Mouse (Mus musculus): ENCODE results near the gene Pars2. TPM values are rescaled to one million over a fixed set of nuclear protein-coding genes. Genes with fewer than 3 reads are reported as not detected.

The Pars2 gene
- total RNA-seq, 2 experiments from 2014 or later: 1.7 to 1.8 TPM

DNA sequence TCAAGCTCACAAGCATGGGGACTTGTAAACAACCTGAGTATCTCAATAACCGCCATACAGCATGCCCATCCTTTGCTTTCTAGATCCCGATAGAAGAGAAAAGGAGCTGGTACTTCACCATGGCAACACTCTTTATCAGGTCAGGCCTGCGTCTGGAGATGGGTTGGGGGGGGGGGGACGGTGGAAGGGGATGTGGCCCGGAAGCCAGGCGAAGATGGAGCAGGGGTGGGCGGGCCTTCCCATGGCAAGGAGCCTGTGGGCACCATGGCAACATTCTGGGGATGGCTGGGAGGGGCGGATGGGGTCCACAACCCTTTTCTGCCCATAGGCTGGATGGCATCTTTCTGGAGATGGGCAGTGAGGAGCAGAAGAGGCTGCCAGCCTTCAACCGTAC lies 16.8 kb upstream of the Pars2 start:
- DNase-seq: no peak

DNA sequence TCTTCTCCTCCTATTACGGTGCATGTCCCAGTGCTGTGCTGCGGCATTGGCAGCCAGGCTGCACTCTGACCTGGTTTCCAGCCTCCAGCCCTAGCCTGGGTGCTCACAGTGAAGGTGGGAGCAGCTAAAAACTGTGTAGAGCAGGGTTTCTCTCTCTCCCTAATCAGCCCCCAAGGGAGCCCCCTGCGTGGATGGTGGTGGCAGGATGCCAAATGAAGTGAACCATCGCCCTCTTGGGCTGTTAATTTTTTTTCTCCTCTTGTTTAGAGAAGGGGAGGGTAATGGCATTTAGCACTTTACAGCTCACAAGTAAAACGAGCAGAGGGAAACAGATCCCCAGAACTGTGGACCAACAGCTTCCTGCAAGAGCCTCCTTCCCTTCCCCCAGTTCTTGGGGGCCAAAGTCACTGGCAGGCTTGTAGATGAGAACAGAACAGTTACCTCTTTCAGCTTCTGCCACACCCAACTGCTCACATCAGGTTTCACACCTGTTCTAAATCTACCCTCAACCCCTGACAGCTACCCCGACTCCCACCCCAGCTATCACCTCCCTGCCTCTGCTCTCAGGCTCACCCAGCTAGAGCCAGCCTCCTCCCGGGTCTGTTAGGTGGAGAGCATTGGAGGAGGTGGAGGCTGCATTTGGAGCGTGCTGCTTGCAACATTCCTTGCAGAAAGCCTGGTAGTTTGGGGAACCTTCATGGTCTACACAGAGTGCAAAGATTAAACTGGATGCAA lies 7.2 kb upstream of the Pars2 start:
- DNase-seq: no peak

DNA sequence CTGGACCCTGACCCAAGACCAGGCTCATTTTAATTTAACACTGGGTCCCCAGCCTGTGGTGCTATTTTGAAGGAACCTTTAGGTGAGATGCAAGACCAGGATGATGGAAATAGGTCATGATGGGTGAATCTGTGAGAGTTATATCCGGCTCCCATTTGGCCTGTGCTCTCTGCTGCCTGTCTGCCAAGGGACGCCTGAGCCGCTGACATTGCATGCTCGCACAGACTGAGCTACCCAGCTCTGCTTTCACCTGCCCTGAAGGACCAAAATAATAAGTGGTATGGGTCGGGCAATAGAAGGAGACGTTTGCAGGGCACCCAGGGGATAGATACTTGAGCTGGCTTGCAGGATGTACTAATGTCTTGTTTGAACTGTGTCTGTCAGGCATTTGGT lies 6.7 kb upstream of the Pars2 start:
- DNase-seq: peak; percentile 63

DNA sequence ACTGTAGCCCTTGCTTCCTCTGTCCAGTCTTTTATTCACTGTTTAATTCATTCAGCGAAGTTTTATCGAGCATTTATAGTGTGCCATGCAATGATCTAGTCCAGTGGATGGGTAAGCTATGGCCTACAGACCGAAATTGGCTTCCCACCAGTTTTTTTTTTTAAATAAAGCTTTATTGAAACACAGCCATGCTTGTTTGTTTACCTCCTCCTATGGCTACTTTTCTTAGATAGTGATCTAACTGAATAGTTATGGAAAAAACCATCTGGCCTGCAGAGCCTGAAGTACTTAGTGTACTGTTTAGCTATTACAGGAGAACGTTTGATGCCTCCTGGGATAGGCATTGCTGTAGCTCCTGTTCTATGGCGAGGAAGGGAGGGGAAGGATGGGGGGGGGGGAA lies 5.1 kb upstream of the Pars2 start:
- DNase-seq: no peak

DNA sequence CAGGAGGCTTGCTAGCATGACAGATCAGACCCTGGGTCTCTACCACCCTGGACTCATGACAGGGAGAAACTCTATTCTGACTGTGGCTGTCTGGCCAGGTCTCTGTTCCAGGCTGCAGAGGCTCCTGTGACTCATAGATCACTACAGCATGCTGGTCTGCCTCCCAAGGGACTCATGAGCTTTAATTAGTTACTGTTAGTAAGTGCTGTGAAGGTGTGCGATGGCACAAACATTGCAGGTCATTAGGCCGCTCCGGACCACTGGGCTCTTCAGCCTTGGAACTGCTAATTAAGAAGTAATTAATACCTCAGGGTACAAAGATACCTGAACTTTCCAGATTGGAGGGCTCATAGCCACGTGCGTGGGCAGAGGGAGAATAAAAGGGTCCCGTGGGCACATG lies 3.7 kb upstream of the Pars2 start:
- DNase-seq: no peak

DNA sequence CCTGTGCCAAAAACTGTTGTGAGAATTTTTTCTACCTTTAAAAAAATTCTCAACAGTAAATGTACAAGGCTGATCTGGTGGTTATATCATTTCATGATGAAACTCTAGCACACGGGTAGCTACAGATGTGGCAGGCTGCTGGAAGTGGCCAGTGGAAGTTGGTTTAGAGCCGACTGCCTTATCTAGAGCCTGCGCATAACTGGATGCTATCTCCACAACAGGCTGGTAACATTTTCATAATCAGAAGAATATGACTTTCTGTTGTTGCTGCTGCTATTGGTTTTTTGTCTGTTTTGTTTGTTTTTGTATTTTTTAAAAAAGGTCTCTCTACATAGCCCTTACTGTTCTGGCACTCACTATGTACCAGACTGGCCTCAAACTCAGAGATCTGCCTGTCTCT lies 1.7 kb downstream of the Pars2 start:
- no peak for DNase-seq

DNA sequence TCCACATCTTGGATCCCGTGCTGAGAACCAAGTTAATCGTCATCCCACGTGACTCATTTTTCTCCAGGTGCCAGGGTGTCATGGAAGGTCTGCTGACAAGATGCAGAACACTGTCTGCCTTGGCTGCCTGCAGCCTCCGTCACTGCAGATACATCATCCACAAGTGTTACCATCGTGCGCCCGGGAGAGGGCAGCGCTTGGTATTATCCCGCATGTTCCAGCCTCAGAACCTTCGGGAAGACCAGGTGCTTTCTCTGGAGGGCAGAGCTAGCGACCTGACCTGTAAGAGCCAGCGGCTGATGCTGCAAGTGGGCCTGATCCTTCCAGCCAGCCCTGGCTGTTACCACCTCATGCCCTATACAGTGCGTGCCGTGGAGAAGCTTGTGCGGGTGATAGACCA lies 2.2 kb downstream of the Pars2 start:
- DNase-seq: no peak

DNA sequence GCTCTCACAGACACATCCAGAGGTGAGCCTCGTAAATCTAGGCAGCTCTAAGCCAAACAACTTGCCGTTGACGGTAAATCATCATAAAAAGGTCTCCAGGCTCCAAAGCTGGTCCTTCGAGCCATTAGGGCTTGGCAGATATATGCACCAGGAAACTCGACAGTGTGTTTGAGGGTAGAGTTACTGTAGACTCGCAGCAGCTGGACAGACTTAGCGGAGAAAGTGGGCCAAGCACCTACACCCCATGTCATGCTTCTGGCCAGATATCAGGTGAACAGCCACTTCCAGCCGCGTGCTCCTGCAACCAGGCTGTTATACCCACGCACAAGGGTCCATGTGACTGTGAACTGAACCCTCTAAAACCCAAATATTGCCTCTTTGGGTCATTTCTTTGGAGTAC lies 4.8 kb downstream of the Pars2 start:
- DNase-seq: peak; percentile 29

DNA sequence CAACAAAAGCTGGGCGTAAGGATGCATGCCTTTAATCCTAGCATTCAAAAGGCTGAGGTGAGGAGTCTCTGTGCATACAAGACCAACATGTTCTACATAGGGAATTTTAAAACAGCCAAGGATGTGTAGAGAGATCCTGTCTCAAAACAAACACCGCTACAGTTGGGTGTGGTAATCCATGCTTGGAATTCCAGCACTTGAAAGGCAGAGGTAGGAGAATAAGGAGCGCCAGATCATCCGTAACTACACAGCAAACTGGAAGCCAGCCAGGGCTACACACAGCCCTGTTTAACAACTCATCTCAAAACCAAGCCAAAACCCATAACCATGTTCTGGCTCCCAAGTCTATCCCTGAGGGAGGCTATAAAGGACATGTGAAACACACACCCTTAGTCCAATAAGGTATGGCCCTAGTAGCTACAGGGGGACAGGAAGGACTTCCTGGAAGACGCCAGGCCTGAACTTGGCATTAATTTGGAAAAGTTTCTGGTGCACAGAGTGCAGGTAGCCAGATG lies 13.1 kb downstream of the Pars2 start:
- DNase-seq: no peak

DNA sequence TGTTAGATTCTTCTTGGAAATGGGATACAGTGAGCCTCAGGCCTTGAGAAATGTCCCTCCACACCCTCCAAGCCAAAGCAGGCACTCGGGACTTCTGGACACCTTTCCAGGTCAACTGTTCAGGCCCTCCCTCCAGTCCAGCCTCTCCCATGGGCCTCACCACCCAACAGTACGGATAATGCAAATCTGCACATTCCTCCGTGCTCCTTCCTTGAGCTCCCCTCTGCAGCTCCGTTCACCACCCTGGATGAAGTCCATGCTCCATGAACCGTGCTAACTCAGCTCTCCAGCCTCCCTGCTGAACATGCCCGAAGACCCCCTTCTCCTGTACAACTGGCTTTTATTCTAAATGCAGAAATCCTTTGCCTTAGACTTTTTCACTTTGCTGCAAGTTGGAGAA lies 13.8 kb downstream of the Pars2 start:
- DNase-seq: no peak

DNA sequence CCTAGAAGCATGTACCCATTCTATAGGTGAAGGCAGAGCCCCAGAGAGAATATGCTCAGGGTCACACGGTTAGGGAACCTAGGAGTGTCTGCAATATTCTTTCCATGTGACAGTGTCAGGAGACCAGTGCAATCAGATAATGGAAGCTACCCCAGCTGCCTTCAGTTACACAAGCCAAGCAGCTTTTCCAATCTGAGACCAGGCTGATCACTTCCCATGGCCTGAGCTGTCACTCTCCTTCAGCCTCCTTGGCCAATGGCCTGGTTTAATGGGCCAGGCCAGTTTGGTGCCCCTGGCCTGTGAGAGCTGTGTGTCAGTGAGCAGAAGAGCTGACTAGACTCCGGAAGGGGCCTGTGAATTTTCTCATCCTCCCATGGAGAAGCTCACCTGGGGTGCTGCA lies 14.4 kb downstream of the Pars2 start:
- no peak for DNase-seq

DNA sequence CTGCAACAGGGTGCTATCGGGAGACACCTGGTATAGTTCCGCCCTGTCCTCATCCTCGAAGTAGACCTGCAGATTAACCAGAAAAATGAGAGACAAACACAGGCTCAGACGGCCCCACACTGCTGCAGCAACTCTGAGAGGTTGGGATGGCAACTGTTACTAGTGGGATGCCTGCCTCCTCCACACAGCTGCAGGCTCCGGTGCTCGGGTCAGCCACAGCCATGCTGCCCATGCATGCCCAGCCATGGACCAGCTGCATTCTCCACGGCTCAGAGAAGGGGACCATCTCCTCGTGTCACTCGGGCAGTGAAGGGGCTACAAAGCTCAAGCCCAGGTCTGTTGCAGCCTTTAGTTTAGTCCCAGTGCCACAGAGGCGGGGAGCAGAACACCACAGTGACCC lies 14.8 kb downstream of the Pars2 start:
- no peak for DNase-seq

DNA sequence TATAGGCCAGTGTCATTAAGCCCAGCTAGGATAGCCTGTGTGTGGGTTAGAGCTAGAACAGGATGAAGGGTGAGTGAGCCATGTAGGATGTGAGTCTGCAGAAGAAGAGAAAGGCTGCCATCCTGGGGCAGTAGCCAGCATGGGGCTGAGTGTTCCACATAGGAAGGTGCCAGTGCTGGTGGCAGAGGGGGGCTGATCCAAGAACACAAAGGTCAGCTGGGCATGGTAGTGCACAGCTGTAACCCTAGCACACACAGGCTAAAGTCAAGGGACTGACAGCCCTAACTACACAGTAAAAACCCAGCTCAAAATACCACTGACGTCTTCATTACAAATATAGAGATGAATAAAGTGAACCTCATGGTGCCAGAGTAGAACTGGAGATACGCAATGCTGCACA lies 15.7 kb downstream of the Pars2 start:
- peak; percentile 84 for DNase-seq

DNA sequence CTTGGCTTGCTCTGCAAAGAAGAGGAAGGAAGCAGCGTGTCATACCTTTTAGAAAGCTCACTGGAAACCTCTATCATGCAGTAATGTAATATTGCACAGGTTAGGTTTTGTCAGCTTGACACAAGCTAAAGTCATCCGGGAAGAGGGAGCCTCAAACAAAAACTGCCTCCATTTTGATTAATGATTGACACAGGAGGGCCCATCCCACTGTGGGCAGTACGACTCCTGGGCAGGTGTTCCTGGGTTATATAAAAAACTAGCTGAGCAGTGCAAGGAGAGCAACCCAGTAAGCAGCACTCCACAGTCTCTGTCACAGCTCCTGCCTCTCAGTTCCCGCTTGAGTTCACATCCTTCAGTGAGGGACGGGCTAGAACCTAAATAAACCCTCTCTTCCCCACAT lies 25.9 kb downstream of the Pars2 start:
- no peak for DNase-seq

DNA sequence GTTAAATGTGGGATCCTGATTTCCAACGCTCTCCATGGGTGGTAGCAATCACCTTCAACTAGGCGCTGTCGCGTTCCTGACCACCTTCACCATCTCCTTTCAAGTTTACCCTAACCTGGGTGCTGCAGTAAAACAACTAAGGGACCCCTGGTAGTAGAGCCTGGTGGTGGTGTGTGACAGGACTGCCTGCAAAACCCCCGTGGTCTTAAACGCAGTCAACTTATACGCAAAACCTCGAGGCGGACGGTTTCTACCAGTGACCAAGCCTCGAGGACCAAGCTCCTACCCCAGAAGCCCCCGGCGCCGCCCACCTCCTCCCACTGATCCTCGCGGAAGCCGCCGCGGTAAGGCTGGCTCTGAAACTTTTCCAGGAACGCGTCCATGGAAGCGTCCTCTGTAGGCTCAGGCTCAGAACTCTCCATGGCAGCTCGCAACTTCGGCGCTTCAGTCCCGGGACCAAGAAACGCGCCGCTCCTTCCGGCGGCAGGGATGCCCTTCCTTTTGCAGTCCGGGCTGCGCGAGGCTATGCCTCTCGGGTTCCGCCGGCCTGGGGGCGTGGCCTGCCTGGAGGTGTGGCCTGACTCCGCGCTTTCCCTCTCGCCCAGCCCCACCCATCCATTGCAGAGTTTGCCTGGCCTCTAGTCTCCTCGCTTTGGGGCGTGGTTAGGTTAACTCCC lies 27.7 kb downstream of the Pars2 start, which contains the start of gene Ttc4:
Ttc4 (minus strand) TSS at position 503 of the 677 bp plus-strand sequence.
- peak; percentile 86 for DNase-seq

DNA sequence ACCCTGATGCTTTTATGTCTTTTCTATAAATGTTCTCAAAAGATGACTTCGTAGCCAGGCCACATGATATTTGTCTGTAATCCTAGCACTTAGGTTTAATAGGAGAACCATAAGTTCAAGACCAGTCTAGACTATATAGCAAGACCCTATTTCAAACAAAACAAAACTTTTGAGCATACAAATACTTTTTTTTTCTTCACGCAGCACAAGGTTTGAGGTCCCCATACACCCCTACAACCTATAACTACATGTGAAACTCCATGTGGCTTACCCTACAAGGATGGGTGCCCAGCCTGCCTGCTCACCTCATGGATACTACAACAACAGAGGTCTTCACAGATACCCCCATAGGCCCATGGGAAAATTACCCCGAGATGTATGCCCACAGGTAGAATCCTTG lies 28.3 kb downstream of the Pars2 start:
- DNase-seq: no peak

DNA sequence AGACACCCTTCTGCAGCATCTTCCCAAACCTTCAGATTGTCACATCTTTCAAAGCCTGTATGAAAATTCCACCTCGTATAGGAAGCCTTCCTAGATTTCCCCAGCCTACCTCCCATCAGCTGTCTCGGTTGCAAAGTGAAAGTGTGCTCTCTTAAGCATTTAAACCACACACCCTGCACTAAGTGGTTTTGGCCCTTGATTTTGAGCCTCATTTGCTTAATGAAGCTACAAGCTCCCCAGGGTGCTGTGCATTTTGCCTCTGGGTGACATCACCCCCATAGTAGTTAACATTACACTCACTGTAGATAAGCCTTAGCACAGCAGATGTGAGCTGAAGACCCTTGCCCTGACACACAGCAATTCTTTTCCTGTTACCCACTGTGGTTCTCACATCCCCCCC lies 30.1 kb downstream of the Pars2 start:
- DNase-seq: no peak

DNA sequence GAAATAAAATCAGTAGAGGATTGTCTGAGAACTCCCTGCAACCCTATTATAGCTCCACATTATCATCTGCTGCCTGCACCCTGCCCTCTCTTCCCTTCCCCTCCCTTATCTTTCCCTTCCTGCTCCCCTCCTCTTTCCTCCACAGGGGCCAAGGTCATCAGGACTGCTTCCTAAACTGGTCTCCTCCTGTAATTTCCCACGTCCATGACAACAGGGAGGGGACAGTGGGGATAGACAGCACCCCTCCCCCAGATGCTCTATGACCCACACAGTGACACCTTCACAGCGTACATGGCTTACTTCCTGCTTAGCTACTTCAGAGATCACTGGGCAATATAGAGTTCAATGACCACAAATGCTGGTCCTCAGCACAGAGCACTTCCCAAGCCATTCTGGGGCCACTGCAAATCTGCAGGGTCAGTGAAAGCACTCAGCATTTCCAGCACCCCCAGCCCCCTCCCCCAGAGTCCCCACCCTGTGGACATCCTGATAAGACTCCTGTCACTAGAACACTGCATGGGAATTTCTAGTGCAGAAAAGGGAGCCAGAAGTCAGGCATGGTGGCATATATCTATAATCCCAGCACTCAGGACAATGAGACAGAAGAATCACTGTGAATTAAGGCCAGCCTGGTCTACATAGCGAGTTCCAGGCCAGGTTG lies 37.9 kb downstream of the Pars2 start:
- DNase-seq: no peak

DNA sequence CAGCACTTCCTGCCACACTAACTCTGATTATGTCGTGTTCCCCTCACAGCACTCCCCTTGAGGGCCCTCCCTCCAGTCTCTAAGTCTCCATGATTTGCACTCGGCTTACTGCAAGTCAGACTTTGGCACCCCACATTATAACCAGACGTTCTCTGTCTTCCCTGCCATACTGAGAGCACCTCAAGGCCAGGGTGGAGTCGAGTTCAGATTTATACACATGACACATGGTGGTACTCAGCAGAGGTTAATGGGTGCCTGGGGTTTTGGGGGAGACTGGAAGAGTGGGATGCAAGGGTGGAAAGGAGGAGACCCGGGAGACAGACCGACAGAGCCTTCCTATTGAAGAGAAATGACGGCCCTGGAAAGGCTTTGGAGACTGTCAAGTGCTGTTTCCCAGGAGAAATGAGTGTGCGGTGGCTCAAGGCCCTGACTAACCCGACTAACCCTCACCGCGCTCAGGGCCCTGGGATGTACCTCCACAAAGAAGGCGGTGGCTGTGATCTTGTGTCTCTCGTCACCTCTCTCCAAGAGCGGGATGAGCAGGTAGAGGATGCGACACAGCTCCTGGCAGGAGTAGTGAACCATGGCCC lies 43.1 kb downstream of the Pars2 start:
- no peak for DNase-seq

DNA sequence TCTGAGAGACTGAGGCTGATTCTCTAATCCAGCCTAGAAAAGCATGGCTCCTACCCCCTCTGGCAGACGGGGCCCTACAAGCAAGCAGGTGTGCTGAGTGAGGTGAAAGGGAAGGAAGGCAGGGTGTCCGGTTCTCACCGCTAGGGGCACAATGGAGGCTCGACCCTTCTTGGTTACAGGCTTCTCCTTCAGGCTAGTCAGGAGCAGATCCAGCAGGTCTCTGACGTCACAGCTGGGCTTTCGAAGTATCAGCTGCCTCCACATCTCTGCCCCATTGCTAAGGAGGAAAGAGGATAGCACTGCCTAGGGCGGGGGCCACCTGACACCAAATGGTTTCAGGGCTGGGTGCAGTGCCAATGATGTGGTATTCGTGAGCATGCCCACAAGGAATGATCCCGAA lies 49.1 kb downstream of the Pars2 start:
- DNase-seq: no peak

DNA sequence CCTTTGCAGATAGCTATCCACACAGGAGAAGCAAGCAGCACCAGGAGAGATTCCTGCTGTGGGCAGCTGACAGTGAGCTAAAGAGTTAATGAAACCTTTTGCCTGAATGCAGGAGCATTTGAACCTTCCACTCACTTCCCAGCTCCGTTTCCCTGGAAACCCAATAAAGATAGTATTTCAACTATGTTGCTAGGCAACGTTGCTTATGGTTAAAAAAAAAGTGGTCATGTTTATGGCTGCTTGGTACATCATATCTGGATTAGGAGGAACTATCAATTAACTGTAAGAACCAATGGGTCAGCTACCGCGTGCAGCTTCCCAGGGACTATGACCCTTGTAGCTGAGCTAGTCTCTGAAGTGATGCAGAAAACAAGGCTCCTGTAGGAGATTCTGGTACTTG lies 49.9 kb downstream of the Pars2 start:
- DNase-seq: no peak

DNA sequence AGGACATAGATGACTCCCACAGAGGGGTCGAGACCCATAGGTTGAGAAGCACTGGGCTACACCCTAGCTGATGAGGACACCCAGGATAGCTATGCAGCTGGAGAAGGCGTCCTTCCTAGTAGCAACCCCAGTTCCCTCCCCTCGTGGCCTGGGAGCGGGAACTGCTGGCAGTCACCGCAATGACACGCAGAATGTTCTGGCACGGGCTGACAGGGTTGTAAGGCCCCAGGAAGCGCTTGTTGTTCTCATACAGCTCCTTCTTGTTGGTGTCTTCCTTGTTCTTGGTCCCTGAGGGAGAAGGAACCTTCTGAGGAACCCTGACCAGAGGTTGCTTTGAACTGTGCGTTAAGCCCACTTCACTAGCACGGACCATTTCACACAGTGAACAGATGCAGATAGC lies 53.1 kb downstream of the Pars2 start:
- DNase-seq: no peak

DNA sequence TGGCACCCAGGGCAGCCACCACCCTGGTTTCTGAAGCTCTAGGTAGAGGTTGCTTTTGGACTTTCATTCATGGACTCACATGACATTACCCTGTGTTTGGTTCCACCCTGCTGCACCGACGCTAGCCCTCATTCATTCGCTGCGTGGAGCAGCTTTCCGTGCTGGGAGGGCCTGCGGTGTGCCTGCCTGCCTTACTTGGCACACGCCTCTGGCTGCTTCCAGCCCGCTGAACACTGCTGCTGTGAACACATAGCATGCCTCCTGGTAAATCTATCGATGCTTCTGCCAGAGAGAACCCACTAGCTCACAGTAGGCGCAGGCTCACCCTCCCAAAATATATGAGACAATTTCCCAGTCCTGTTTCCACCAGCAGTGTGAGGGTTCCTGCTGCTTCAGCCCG lies 53.5 kb downstream of the Pars2 start:
- no peak for DNase-seq
